Mouse (Mus musculus) E14TG2a.4 (cell line): ENCODE measurements around the gene Lmo7.

ENCODE experiments used
- H3K27me3 ChIP-seq: 2 replicates; pipeline ENCODE4 v1.6.1; 2014; ENCODE audit warnings: low read length, control low read depth; ENCODE audit not compliant: insufficient read depth
- H3K36me3 ChIP-seq: 2 replicates; pipeline ENCODE4 v1.6.1; 2014; ENCODE audit warnings: low read length, control low read depth; ENCODE audit not compliant: insufficient read depth
- H3K4me1 ChIP-seq: replicated peaks from 2 replicates; pipeline ENCODE4 v1.6.1; 2014; ENCODE audit warnings: low read depth, low read length, control low read depth
- H3K4me3 ChIP-seq: replicated peaks from 2 replicates; pipeline ENCODE4 v1.5.1; 2014; ENCODE audit warnings: mild to moderate bottlenecking, low read length
- H3K9me3 ChIP-seq: 2 replicates; pipeline ENCODE4 v1.6.1; 2014; ENCODE audit warnings: low read length, control low read depth
- CTCF ChIP-seq: conservative IDR thresholded peaks from 2 replicates; pipeline ENCODE4 v1.5.1; 2014; ENCODE audit warnings: low read length
- NANOG ChIP-seq: IDR thresholded peaks from 2 replicates; pipeline ENCODE4 v1.6.1; 2014; ENCODE audit warnings: borderline replicate concordance, low read length, mixed read lengths
- POU5F1 ChIP-seq: IDR thresholded peaks from 2 replicates; pipeline ENCODE4 v1.6.1; 2014; ENCODE audit warnings: low read length, borderline replicate concordance

Lmo7 gene

GRCm38 (mm10) chr14:101973171-101973570 is 243.4 kb downstream of the Lmo7 start:
- Histone ChIP-seq H3K9me3 (no peaks in the 10 kb centered on the region), H3K4me3 (no peak overlapping the region), H3K27me3 (no peaks in the 10 kb centered on the region), H3K4me1 (peaks cover under 1% of the 10 kb centered on the region; the same call in 1 of the 2 replicates), H3K36me3 (no peaks in the 10 kb centered on the region)
- TF ChIP-seq NANOG (no peak), CTCF (no peak), POU5F1 (no peak)

GRCm38 (mm10) chr14:101976021-101976685 is 246.4 kb downstream of the Lmo7 start:
- Histone ChIP-seq H3K36me3 (no peaks in the 10 kb centered on the region), H3K27me3 (no peaks in the 10 kb centered on the region), H3K4me3 (no peak overlapping the region), H3K9me3 (no peaks in the 10 kb centered on the region), H3K4me1 (peaks cover 8% of the 10 kb centered on the region)
- TF ChIP-seq POU5F1, result no peak
- no peak for TF ChIP-seq NANOG
- no peak for TF ChIP-seq CTCF
